Mouse (Mus musculus) kidney, embryonic 15.5 days (tissue): ENCODE data around the gene Ufl1. TPM values are rescaled to one million over a fixed set of nuclear protein-coding genes. Genes with fewer than 3 reads are reported as not detected.
"Not testable (repeated sequence)": the region's sequence is repeated elsewhere in the genome, so short reads cannot be mapped to it uniquely, and the experiment has no call there.

ENCODE experiments used
- ATAC-seq: fragments of 200-750 bp; cut with Nextera tagmentation; replicated peaks from 2 replicates; pipeline ENCODE4 v1.8.0; 2017; ENCODE audit warnings: moderate TSS enrichment; ENCODE audit not compliant: low FRiP score
- H3K27ac ChIP-seq: fragments of 300-500 bp; sonication (generic); 2 replicates; pipeline ENCODE4 v1.5.1; 2015; ENCODE audit warnings: mild to moderate bottlenecking, inconsistent platforms
- H3K27me3 ChIP-seq: fragments of 300-500 bp; sonication (generic); 2 replicates; pipeline ENCODE4 v1.6.1; 2015; ENCODE audit warnings: inconsistent platforms
- H3K36me3 ChIP-seq: fragments of 300-500 bp; sonication (generic); 2 replicates; pipeline ENCODE4 v1.6.1; 2015; ENCODE audit warnings: inconsistent platforms
- H3K4me1 ChIP-seq: fragments of 300-500 bp; sonication (generic); 2 replicates; pipeline ENCODE4 v1.6.1; 2015; ENCODE audit warnings: inconsistent platforms
- H3K4me2 ChIP-seq: fragments of 300-500 bp; sonication (generic); 2 replicates; pipeline ENCODE4 v1.6.1; 2015; ENCODE audit warnings: moderate library complexity, mild to moderate bottlenecking, inconsistent platforms
- H3K4me3 ChIP-seq: fragments of 300-500 bp; sonication (generic); replicated peaks from 2 replicates; pipeline ENCODE4 v1.5.1; 2015; ENCODE audit warnings: mild to moderate bottlenecking, inconsistent platforms
- H3K9ac ChIP-seq: fragments of 300-500 bp; sonication (generic); 2 replicates; pipeline ENCODE4 v1.6.1; 2015; ENCODE audit warnings: mild to moderate bottlenecking, inconsistent platforms
- H3K9me3 ChIP-seq: fragments of 300-500 bp; sonication (generic); replicated peaks from 2 replicates; pipeline ENCODE4 v1.6.1; 2016; ENCODE audit warnings: inconsistent platforms
- WGBS: fragments of 180-500 bp; shearing (Covaris S2); methylation state at CpG from one replicate; pipeline ENCODE4 v1.1.7; 2015; ENCODE audit warnings: mixed read lengths; 5-methylcytosine and 5-hydroxymethylcytosine counted together
- polyA plus RNA-seq: library from polyadenylated mRNA; unstranded; fragments of >200 nt; fragmentation: Nextera tagmentation; extraction: Ambion mirVana; gene quantifications from 2 replicates; pipeline ENCODE4 v1.2.1, GENCODE M21; 2015

Ufl1 gene
- 37.8 and 38.3 TPM in 2 replicates for polyA plus RNA-seq

GRCm38 (mm10) chr4:25281671-25282038, at the start of gene Ufl1:
Gene Ufl1 (minus strand): TSS chr4:25281821.
- H3K9me3 ChIP-seq, result no peaks in the 10 kb centered on the region
- WGBS, result 0% methylated on average over 29 of the region's 30 CpGs

GRCm38 (mm10) chr4:25325684-25326220, 44.1 kb upstream of the Ufl1 start:
- Histone ChIP-seq H3K36me3 (no peaks in the 10 kb centered on the region), H3K4me3 (no peak overlapping the region), H3K27me3 (no peaks in the 10 kb centered on the region), H3K4me1 (no peaks in the 10 kb centered on the region), H3K9me3 (no peaks in the 10 kb centered on the region), H3K27ac (no peak overlapping the region), H3K9ac (no peak overlapping the region), H3K4me2 (no peak overlapping the region)
- WGBS, result 97% methylated on average over 3 of the region's 3 CpGs
- ATAC-seq, result no peak

More at GRCm38 (mm10) chr4:25281671-25282038, at the start of gene Ufl1:
- Histone ChIP-seq H3K9ac (peak within 1 kb of the TSS; percentile 88), H3K4me2 (peak within 1 kb of the TSS; percentile 61), H3K27me3 (no peaks in the 10 kb centered on the region), H3K4me1 (peaks cover 5% of the 10 kb centered on the region), H3K4me3 (peak within 1 kb of the TSS; percentile 81), H3K27ac (peak within 1 kb of the TSS; percentile 97), H3K36me3 (peaks cover 27% of the 10 kb centered on the region)
- ATAC-seq, result peak; percentile 99

GRCm38 (mm10) chr4:25322631-25323178, 41.1 kb upstream of the Ufl1 start:
- H3K9ac ChIP-seq, result no peak overlapping the region
- no peaks in the 10 kb centered on the region for H3K4me1 ChIP-seq
- WGBS, result 71% methylated on average over 2 of the region's 2 CpGs
- H3K27me3 ChIP-seq, result no peaks in the 10 kb centered on the region
- H3K36me3 ChIP-seq, result no peaks in the 10 kb centered on the region
- H3K9me3 ChIP-seq, result no peaks in the 10 kb centered on the region
- no peak for ATAC-seq
- H3K4me3 ChIP-seq, result no peak overlapping the region
- no peak overlapping the region for H3K27ac ChIP-seq
- no peak overlapping the region for H3K4me2 ChIP-seq

GRCm38 (mm10) chr4:25313767-25314166, 32.1 kb upstream of the Ufl1 start:
- WGBS, result 82% methylated on average over 3 of the region's 3 CpGs
- Histone ChIP-seq H3K27ac (no peak overlapping the region), H3K9ac (no peak overlapping the region), H3K4me3 (no peak overlapping the region), H3K9me3 (no peaks in the 10 kb centered on the region), H3K36me3 (no peaks in the 10 kb centered on the region), H3K4me2 (no peak overlapping the region), H3K4me1 (no peaks in the 10 kb centered on the region), H3K27me3 (no peaks in the 10 kb centered on the region)
- ATAC-seq, result no peak

GRCm38 (mm10) chr4:25285002-25285401, 3.4 kb upstream of the Ufl1 start:
- ATAC-seq, H3K36me3 ChIP-seq, H3K4me1 ChIP-seq, H3K9ac ChIP-seq, H3K27me3 ChIP-seq, H3K4me3 ChIP-seq, H3K27ac ChIP-seq, H3K4me2 ChIP-seq, H3K9me3 ChIP-seq: not testable (repeated sequence)
- 79% methylated on average over 1 of the region's 1 CpGs for WGBS

- peak; percentile 95 for ATAC-seq
- peak overlapping the region; percentile 81 for H3K4me3 ChIP-seq
- no peaks in the 10 kb centered on the region for H3K27me3 ChIP-seq
- peak overlapping the region; percentile 61 for H3K4me2 ChIP-seq
- H3K9me3 ChIP-seq, result no peaks in the 10 kb centered on the region
- H3K36me3 ChIP-seq, result peaks cover 28% of the 10 kb centered on the region
- H3K4me1 ChIP-seq, result peaks cover 5% of the 10 kb centered on the region
- under 1% methylated on average over 32 of the region's 32 CpGs for WGBS
- H3K9ac ChIP-seq, result peak overlapping the region; percentile 88
- peak overlapping the region; percentile 97 for H3K27ac ChIP-seq
Observed at GRCm38 (mm10) chr4:25280938-25281670, 517 bp downstream of the Ufl1 start.

- 78% methylated on average over 7 of the region's 7 CpGs for WGBS
- H3K36me3 ChIP-seq, result peaks cover 83% of the 10 kb centered on the region
- no peaks in the 10 kb centered on the region for H3K4me1 ChIP-seq
Observed at GRCm38 (mm10) chr4:25272861-25273627, 8.6 kb downstream of the Ufl1 start.

GRCm38 (mm10) chr4:25271926-25272325, 9.7 kb downstream of the Ufl1 start:
- Histone ChIP-seq H3K27ac (no peak overlapping the region), H3K4me1 (no peaks in the 10 kb centered on the region), H3K4me3 (no peak overlapping the region), H3K27me3 (no peaks in the 10 kb centered on the region), H3K9me3 (no peaks in the 10 kb centered on the region), H3K36me3 (peaks cover 83% of the 10 kb centered on the region), H3K4me2 (no peak overlapping the region), H3K9ac (no peak overlapping the region)
- 97% methylated on average over 1 of the region's 1 CpGs for WGBS
- ATAC-seq, result no peak

More at GRCm38 (mm10) chr4:25272861-25273627, 8.6 kb downstream of the Ufl1 start:
- H3K9me3 ChIP-seq, result no peaks in the 10 kb centered on the region
- H3K4me3 ChIP-seq, result no peak overlapping the region
- no peaks in the 10 kb centered on the region for H3K27me3 ChIP-seq
- ATAC-seq, result no peak
- no peak overlapping the region for H3K9ac ChIP-seq
- H3K4me2 ChIP-seq, result no peak overlapping the region
- H3K27ac ChIP-seq, result no peak overlapping the region

- no peak for ATAC-seq
- H3K4me2 ChIP-seq, result no peak overlapping the region
- H3K27me3 ChIP-seq, result no peaks in the 10 kb centered on the region
- H3K4me1 ChIP-seq, result no peaks in the 10 kb centered on the region
- peaks cover 80% of the 10 kb centered on the region for H3K36me3 ChIP-seq
- no peak overlapping the region for H3K4me3 ChIP-seq
- H3K9ac ChIP-seq, result no peak overlapping the region
- WGBS, result 93% methylated on average over 3 of the region's 3 CpGs
- no peaks in the 10 kb centered on the region for H3K9me3 ChIP-seq
- no peak overlapping the region for H3K27ac ChIP-seq
Observed at GRCm38 (mm10) chr4:25267144-25267543, 14.5 kb downstream of the Ufl1 start.

- ATAC-seq, result no peak
- Histone ChIP-seq H3K27me3 (no peaks in the 10 kb centered on the region), H3K4me3 (no peak overlapping the region), H3K4me2 (no peak overlapping the region), H3K27ac (no peak overlapping the region), H3K36me3 (peaks cover 55% of the 10 kb centered on the region), H3K9ac (no peak overlapping the region), H3K9me3 (no peaks in the 10 kb centered on the region), H3K4me1 (no peaks in the 10 kb centered on the region)
- 89% methylated on average over 7 of the region's 7 CpGs for WGBS
Observed at GRCm38 (mm10) chr4:25257822-25258398, 23.7 kb downstream of the Ufl1 start.

- Histone ChIP-seq H3K9ac (no peak within 1 kb of the TSS), H3K27ac (no peak within 1 kb of the TSS), H3K9me3 (no peaks in the 10 kb centered on the region), H3K4me1 (no peaks in the 10 kb centered on the region), H3K4me3 (no peak within 1 kb of the TSS), H3K36me3 (0 out of 2 replicates have a peak, but pooled peaks cover under 1% of the 10 kb centered on the region), H3K27me3 (no peaks in the 10 kb centered on the region), H3K4me2 (no peak within 1 kb of the TSS)
- 86% methylated on average over 3 of the region's 3 CpGs for WGBS
- no peak for ATAC-seq
Observed at GRCm38 (mm10) chr4:25242776-25243175, 38.8 kb downstream of the Ufl1 start, which contains the start of gene Fhl5. Gene Fhl5 (minus strand): TSS chr4:25242876.
